Mouse (Mus musculus): ENCODE results near the gene Tmem274.

GRCm38 (mm10) chr4:149445868-149446267 is 31.3 kb upstream of the Tmem274 start:
- TF ChIP-seq CTCF (IDR thresholded peaks at IDR 0.05; ENCODE audit: insufficient read depth, low read depth, low read length) (no peak), POLR2A (IDR thresholded peaks at IDR 0.05; ENCODE audit: insufficient read depth, low read depth, low read length) (no peak)
